Mouse (Mus musculus): ENCODE results near the gene Vps13d. TPM values are rescaled to one million over a fixed set of nuclear protein-coding genes. Genes with fewer than 3 reads are reported as not detected.

Gene Vps13d
- polyA plus RNA-seq, 1 experiment from 2014 or later: 11.4 TPM

GRCm38 (mm10) chr4:145055792-145056191, 139.0 kb downstream of the Vps13d start:
- Histone ChIP-seq H3K4me3 (ENCODE audit: low read length) (no peak overlapping the region), H3K4me2 (ENCODE audit: low read length) (no peak overlapping the region), H3K9me3 (ENCODE audit: control insufficient read depth, low read length) (no peaks in the 10 kb centered on the region), H3K36me3 (ENCODE audit: control insufficient read depth, insufficient read depth, low read length) (peaks cover 23% of the 10 kb centered on the region), H3K9ac (ENCODE audit: low read depth, low read length) (no peak overlapping the region), H3K27ac (ENCODE audit: low read depth, low read length) (no peak overlapping the region), H3K4me1 (ENCODE audit: control insufficient read depth, insufficient read depth, low read depth, low read length) (no peaks in the 10 kb centered on the region), H3K27me3 (replicated peaks; ENCODE audit: control insufficient read depth, insufficient read depth, low read length) (no peaks in the 10 kb centered on the region)
- no peak for ATAC-seq
- WGBS: 90% methylated on average over 3 of the region's 3 CpGs

- H3K4me1 ChIP-seq (ENCODE audit: control insufficient read depth, insufficient read depth, low read depth, low read length): no peaks in the 10 kb centered on the region; the same call in 1 of the 2 replicates
- no peak overlapping the region for H3K9ac ChIP-seq (ENCODE audit: low read depth, low read length)
- ATAC-seq: peak; percentile 51; the same call in 1 of the 2 replicates
- H3K27ac ChIP-seq (ENCODE audit: low read depth, low read length): no peak overlapping the region
- H3K9me3 ChIP-seq (ENCODE audit: control insufficient read depth, low read length): no peaks in the 10 kb centered on the region
- H3K4me2 ChIP-seq (ENCODE audit: low read length): no peak overlapping the region
- peaks cover 17% of the 10 kb centered on the region for H3K36me3 ChIP-seq (ENCODE audit: control insufficient read depth, insufficient read depth, low read length)
- WGBS: 64% methylated on average over 3 of the region's 3 CpGs
- no peaks in the 10 kb centered on the region for H3K27me3 ChIP-seq (replicated peaks; ENCODE audit: control insufficient read depth, insufficient read depth, low read length)
- no peak overlapping the region for H3K4me3 ChIP-seq (ENCODE audit: low read length)
Measured at GRCm38 (mm10) chr4:145054369-145054768, 140.4 kb downstream of the Vps13d start.

- H3K36me3 ChIP-seq (ENCODE audit: control insufficient read depth, insufficient read depth, low read length): peaks cover 15% of the 10 kb centered on the region
- no peaks in the 10 kb centered on the region; the same call in 1 of the 2 replicates for H3K4me1 ChIP-seq (ENCODE audit: control insufficient read depth, insufficient read depth, low read depth, low read length)
- 67% methylated on average over 1 of the region's 1 CpGs for WGBS
Measured at GRCm38 (mm10) chr4:145052697-145053096, 142.1 kb downstream of the Vps13d start.

GRCm38 (mm10) chr4:145052282-145052681, 142.5 kb downstream of the Vps13d start:
- H3K27ac ChIP-seq (ENCODE audit: low read depth, low read length): no peak overlapping the region; the same call in 1 of the 2 replicates
- no peaks in the 10 kb centered on the region; the same call in 1 of the 2 replicates for H3K4me1 ChIP-seq (ENCODE audit: control insufficient read depth, insufficient read depth, low read depth, low read length)
- H3K36me3 ChIP-seq (ENCODE audit: control insufficient read depth, insufficient read depth, low read length): peaks cover 14% of the 10 kb centered on the region
- no peaks in the 10 kb centered on the region for H3K9me3 ChIP-seq (ENCODE audit: control insufficient read depth, low read length)
- WGBS: 90% methylated on average over 3 of the region's 3 CpGs
- H3K9ac ChIP-seq (ENCODE audit: low read depth, low read length): no peak overlapping the region
- H3K4me3 ChIP-seq (ENCODE audit: low read length): no peak overlapping the region
- H3K27me3 ChIP-seq (replicated peaks; ENCODE audit: control insufficient read depth, insufficient read depth, low read length): no peaks in the 10 kb centered on the region
- ATAC-seq: no peak
- no peak overlapping the region for H3K4me2 ChIP-seq (ENCODE audit: low read length)

More at GRCm38 (mm10) chr4:145052697-145053096, 142.1 kb downstream of the Vps13d start:
- H3K4me3 ChIP-seq (ENCODE audit: low read length): no peak overlapping the region
- no peaks in the 10 kb centered on the region for H3K27me3 ChIP-seq (replicated peaks; ENCODE audit: control insufficient read depth, insufficient read depth, low read length)
- H3K4me2 ChIP-seq (ENCODE audit: low read length): no peak overlapping the region
- no peak for ATAC-seq
- H3K9me3 ChIP-seq (ENCODE audit: control insufficient read depth, low read length): no peaks in the 10 kb centered on the region
- H3K27ac ChIP-seq (ENCODE audit: low read depth, low read length): no peak overlapping the region
- no peak overlapping the region for H3K9ac ChIP-seq (ENCODE audit: low read depth, low read length)

GRCm38 (mm10) chr4:145051209-145051969, 143.4 kb downstream of the Vps13d start:
- Histone ChIP-seq H3K27ac (ENCODE audit: low read depth, low read length) (no peak overlapping the region), H3K36me3 (ENCODE audit: control insufficient read depth, insufficient read depth, low read length) (peaks cover 14% of the 10 kb centered on the region; the same call in 1 of the 2 replicates), H3K27me3 (replicated peaks; ENCODE audit: control insufficient read depth, insufficient read depth, low read length) (no peaks in the 10 kb centered on the region), H3K4me2 (ENCODE audit: low read length) (no peak overlapping the region), H3K4me1 (ENCODE audit: control insufficient read depth, insufficient read depth, low read depth, low read length) (no peaks in the 10 kb centered on the region; the same call in 1 of the 2 replicates), H3K9ac (ENCODE audit: low read depth, low read length) (no peak overlapping the region), H3K4me3 (ENCODE audit: low read length) (no peak overlapping the region), H3K9me3 (ENCODE audit: control insufficient read depth, low read length) (no peaks in the 10 kb centered on the region)
- WGBS: 49% methylated on average over 4 of the region's 4 CpGs
- ATAC-seq: no peak

- 55% methylated on average over 8 of the region's 8 CpGs for WGBS
Measured at GRCm38 (mm10) chr4:145050518-145051208, 144.1 kb downstream of the Vps13d start.

GRCm38 (mm10) chr4:145047964-145048363, 146.8 kb downstream of the Vps13d start:
- H3K4me2 ChIP-seq (ENCODE audit: low read length): no peak overlapping the region
- no peaks in the 10 kb centered on the region for H3K9me3 ChIP-seq (ENCODE audit: control insufficient read depth, low read length)
- WGBS: 81% methylated on average over 5 of the region's 5 CpGs
- no peak overlapping the region for H3K4me3 ChIP-seq (ENCODE audit: low read length)
- ATAC-seq: no peak
- no peak overlapping the region for H3K27ac ChIP-seq (ENCODE audit: low read depth, low read length)
- no peak overlapping the region for H3K9ac ChIP-seq (ENCODE audit: low read depth, low read length)
- no peaks in the 10 kb centered on the region; the same call in 1 of the 2 replicates for H3K4me1 ChIP-seq (ENCODE audit: control insufficient read depth, insufficient read depth, low read depth, low read length)
- peaks cover 11% of the 10 kb centered on the region; the same call in 1 of the 2 replicates for H3K36me3 ChIP-seq (ENCODE audit: control insufficient read depth, insufficient read depth, low read length)
- no peaks in the 10 kb centered on the region for H3K27me3 ChIP-seq (replicated peaks; ENCODE audit: control insufficient read depth, insufficient read depth, low read length)

More at GRCm38 (mm10) chr4:145050518-145051208, 144.1 kb downstream of the Vps13d start:
- Histone ChIP-seq H3K27me3 (replicated peaks; ENCODE audit: control insufficient read depth, insufficient read depth, low read length) (no peaks in the 10 kb centered on the region), H3K9me3 (ENCODE audit: control insufficient read depth, low read length) (no peaks in the 10 kb centered on the region), H3K4me2 (ENCODE audit: low read length) (no peak overlapping the region), H3K4me1 (ENCODE audit: control insufficient read depth, insufficient read depth, low read depth, low read length) (no peaks in the 10 kb centered on the region; the same call in 1 of the 2 replicates), H3K36me3 (ENCODE audit: control insufficient read depth, insufficient read depth, low read length) (peaks cover 13% of the 10 kb centered on the region; the same call in 1 of the 2 replicates), H3K4me3 (ENCODE audit: low read length) (no peak overlapping the region), H3K9ac (ENCODE audit: low read depth, low read length) (no peak overlapping the region), H3K27ac (ENCODE audit: low read depth, low read length) (peak overlapping the region; percentile 29; the same call in 1 of the 2 replicates)
- ATAC-seq: peak; percentile 75

- Histone ChIP-seq H3K4me3 (ENCODE audit: low read length) (no peak overlapping the region), H3K4me2 (ENCODE audit: low read length) (no peak overlapping the region), H3K9ac (ENCODE audit: low read depth, low read length) (no peak overlapping the region), H3K27me3 (replicated peaks; ENCODE audit: control insufficient read depth, insufficient read depth, low read length) (no peaks in the 10 kb centered on the region), H3K4me1 (ENCODE audit: control insufficient read depth, insufficient read depth, low read depth, low read length) (no peaks in the 10 kb centered on the region; the same call in 1 of the 2 replicates), H3K36me3 (ENCODE audit: control insufficient read depth, insufficient read depth, low read length) (peaks cover 12% of the 10 kb centered on the region), H3K9me3 (ENCODE audit: control insufficient read depth, low read length) (no peaks in the 10 kb centered on the region), H3K27ac (ENCODE audit: low read depth, low read length) (no peak overlapping the region)
- no peak for ATAC-seq
- WGBS: 81% methylated on average over 8 of the region's 8 CpGs
Measured at GRCm38 (mm10) chr4:145046032-145046401, 148.8 kb downstream of the Vps13d start.
